Mouse (Mus musculus) CH12.LX (cell line): ENCODE results near the gene Abcc2.

ENCODE experiments used
- BHLHE40 ChIP-seq: IDR thresholded peaks from 2 replicates; pipeline ENCODE4 v1.6.1; 2011; ENCODE audit warnings: mild to moderate bottlenecking, low read depth, low read length, improper control_type of control experiment
- CTCF ChIP-seq, 2 experiments: IDR thresholded peaks in 1 of 2; conservative IDR thresholded peaks in 1 of 2; 2 replicates each; pipeline ENCODE4 v1.5.1; 2011 to 2012; ENCODE audit warnings: low read depth in 2 of 2, low read length in 2 of 2, improper control_type of control experiment in 1 of 2, inconsistent platforms in 1 of 2, mild to moderate bottlenecking in 1 of 2, moderate library complexity in 1 of 2
- ELF1 ChIP-seq: IDR thresholded peaks from 2 replicates; pipeline ENCODE4 v1.6.1; 2014; ENCODE audit warnings: low read depth, mild to moderate bottlenecking, inconsistent platforms, low read length, improper control_type of control experiment
- EP300 ChIP-seq: IDR thresholded peaks from 2 replicates; pipeline ENCODE4 v1.6.1; 2011; ENCODE audit warnings: low read length, improper control_type of control experiment
- HCFC1 ChIP-seq: IDR thresholded peaks from 2 replicates; pipeline ENCODE4 v1.6.1; 2012; ENCODE audit warnings: low read depth, mild to moderate bottlenecking, inconsistent platforms, low read length, improper control_type of control experiment
- MAFK ChIP-seq: IDR thresholded peaks from 2 replicates; pipeline ENCODE4 v1.6.1; 2011; ENCODE audit warnings: low read length, improper control_type of control experiment; ENCODE audit not compliant: insufficient replicate concordance
- POLR2A ChIP-seq: IDR thresholded peaks from 2 replicates; pipeline ENCODE4 v1.6.1; 2011; ENCODE audit warnings: low read depth, mild to moderate bottlenecking, improper control_type of control experiment, low read length

- TF ChIP-seq BHLHE40, result no peak
- TF ChIP-seq CTCF (conservative IDR thresholded peaks at IDR 0.05 in 1 of 2, IDR thresholded peaks at IDR 0.05 in 1 of 2; ENCODE audit: low read depth in 2 of 2, low read length in 2 of 2), result no peak
- TF ChIP-seq HCFC1, result no peak
- no peak for TF ChIP-seq MAFK
- no peak for TF ChIP-seq ELF1
- no peak for TF ChIP-seq EP300
- TF ChIP-seq POLR2A, result no peak
These were observed 32.0 kb upstream of the Abcc2 start for GRCm38 (mm10) chr19:43750008-43750407.
